Mouse (Mus musculus) Muller cell, postnatal 12 days (primary cell): ENCODE data around the gene 2700097O09Rik.
"Not testable (repeated sequence)": the region's sequence is repeated elsewhere in the genome, so short reads cannot be mapped to it uniquely, and the experiment has no call there.

Experiments used
- DNase-seq: peaks from one replicate; pipeline ENCODE4 v3.0.0-alpha.2; 2015; ENCODE audit errors: inconsistent ontology term

2700097O09Rik gene

GRCm38 (mm10) chr12:55049731-55050353 lies 30.1 kb downstream of the 2700097O09Rik start:
- no peak for DNase-seq

- DNase-seq: no peak
Measured at GRCm38 (mm10) chr12:55041011-55041410, 38.9 kb downstream of the 2700097O09Rik start.

GRCm38 (mm10) chr12:55027088-55027487 lies 52.8 kb downstream of the 2700097O09Rik start:
- no peak for DNase-seq

- no peak for DNase-seq
Measured at GRCm38 (mm10) chr12:55023284-55023683, 56.6 kb downstream of the 2700097O09Rik start.

GRCm38 (mm10) chr12:55019421-55019877 lies 60.5 kb downstream of the 2700097O09Rik start:
- no peak for DNase-seq

- DNase-seq: no peak
Measured at GRCm38 (mm10) chr12:55017119-55017721, 62.7 kb downstream of the 2700097O09Rik start.

GRCm38 (mm10) chr12:55016339-55017118 lies 63.4 kb downstream of the 2700097O09Rik start:
- no peak for DNase-seq

- DNase-seq: no peak
Measured at GRCm38 (mm10) chr12:55015428-55015827, 64.5 kb downstream of the 2700097O09Rik start.

- DNase-seq: no peak
Measured at GRCm38 (mm10) chr12:55013626-55014398, 66.1 kb downstream of the 2700097O09Rik start, which contains the start of gene Baz1a. Gene Baz1a, minus strand, starts transcription at chr12:55014348.

GRCm38 (mm10) chr12:55013031-55013430 lies 66.9 kb downstream of the 2700097O09Rik start:
- no peak for DNase-seq

GRCm38 (mm10) chr12:55007361-55008008 lies 72.4 kb downstream of the 2700097O09Rik start:
- no peak for DNase-seq

GRCm38 (mm10) chr12:55006071-55006470 lies 73.8 kb downstream of the 2700097O09Rik start:
- DNase-seq: no peak

- DNase-seq: no peak
Measured at GRCm38 (mm10) chr12:55004396-55004795, 75.5 kb downstream of the 2700097O09Rik start.

- no peak for DNase-seq
Measured at GRCm38 (mm10) chr12:55003843-55004242, 76.1 kb downstream of the 2700097O09Rik start.

- not testable (repeated sequence) for DNase-seq
Measured at GRCm38 (mm10) chr12:55002532-55002931, 77.4 kb downstream of the 2700097O09Rik start.

- DNase-seq: no peak
Measured at GRCm38 (mm10) chr12:54999016-54999690, 80.8 kb downstream of the 2700097O09Rik start.

- no peak for DNase-seq
Measured at GRCm38 (mm10) chr12:54998411-54998810, 81.5 kb downstream of the 2700097O09Rik start.

GRCm38 (mm10) chr12:54996979-54997474 lies 82.9 kb downstream of the 2700097O09Rik start:
- no peak for DNase-seq

GRCm38 (mm10) chr12:54995965-54996364 lies 83.9 kb downstream of the 2700097O09Rik start:
- peak; percentile 62 for DNase-seq
